Mouse (Mus musculus) lung, postnatal 14 days (tissue): Measurements from ENCODE around the gene Gipc3.

Source experiments
- DNase-seq: peaks from one replicate; pipeline ENCODE4 v3.0.0; 2021

Gipc3 gene

DNA sequence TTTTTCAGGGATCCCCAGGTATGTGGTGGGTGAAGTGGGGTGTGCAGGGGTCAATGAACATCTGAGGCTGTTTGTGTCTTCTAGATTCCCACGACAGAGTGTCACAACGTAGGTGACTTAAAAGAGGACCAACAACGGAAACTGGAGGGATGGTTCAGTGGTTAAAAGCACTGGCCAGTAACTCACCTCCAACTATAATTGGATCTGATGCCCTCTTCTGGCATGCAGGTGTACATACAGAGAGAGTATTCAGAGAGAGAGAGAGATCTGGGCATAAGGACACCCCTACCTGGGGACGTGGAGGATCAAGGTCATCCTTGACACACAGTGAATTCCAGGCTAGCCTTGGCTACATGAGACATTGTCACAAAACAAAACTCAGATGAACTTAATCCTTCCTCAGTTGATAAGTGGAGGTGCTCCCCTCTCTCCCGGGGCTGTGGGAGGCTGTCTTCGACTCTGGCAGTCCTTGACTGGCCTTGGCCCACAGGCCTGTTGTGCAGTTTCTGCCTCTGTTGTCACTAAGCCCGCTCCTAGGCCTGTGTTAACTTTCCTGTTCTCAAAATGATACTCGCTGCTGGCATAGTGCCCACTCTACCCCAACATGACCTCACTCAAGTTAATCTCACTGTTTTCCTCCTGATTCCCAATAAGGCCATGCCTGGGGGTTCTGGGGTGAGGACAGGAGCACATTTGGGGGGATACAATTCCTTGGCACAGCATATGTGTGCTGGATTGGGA is 1.5 kb upstream of the Gipc3 start:
- no peak for DNase-seq

DNA sequence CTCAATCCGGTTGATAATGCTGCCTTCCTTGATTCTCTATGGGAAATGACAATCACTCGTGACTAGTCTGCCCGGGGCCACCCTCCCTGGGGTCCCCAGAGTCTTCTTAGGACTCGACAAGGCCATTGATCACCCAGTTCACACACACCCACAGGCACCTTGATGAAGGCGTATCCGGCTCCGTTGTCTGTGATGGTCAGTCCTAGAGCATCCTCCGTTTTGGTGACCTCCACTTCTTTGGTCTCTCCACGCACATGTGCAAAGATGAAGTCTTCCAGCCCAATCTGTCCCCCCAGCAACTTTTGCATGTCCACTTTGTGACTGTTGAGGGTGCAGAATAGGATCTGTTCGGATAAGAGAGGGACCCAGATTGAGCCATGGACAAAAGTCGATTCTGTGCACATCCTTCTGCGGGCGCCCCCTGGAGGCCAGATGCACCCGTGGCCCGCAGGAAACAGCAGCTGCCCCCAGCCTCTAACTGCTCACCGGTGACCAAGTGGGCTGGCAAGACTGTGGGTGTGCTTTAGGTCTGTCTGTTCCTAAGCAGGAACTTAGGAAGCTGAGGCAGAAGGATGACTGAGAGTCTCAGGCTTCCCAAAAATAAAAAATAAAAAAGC is 1.6 kb downstream of the Gipc3 start:
- DNase-seq = peak; percentile 87

DNA sequence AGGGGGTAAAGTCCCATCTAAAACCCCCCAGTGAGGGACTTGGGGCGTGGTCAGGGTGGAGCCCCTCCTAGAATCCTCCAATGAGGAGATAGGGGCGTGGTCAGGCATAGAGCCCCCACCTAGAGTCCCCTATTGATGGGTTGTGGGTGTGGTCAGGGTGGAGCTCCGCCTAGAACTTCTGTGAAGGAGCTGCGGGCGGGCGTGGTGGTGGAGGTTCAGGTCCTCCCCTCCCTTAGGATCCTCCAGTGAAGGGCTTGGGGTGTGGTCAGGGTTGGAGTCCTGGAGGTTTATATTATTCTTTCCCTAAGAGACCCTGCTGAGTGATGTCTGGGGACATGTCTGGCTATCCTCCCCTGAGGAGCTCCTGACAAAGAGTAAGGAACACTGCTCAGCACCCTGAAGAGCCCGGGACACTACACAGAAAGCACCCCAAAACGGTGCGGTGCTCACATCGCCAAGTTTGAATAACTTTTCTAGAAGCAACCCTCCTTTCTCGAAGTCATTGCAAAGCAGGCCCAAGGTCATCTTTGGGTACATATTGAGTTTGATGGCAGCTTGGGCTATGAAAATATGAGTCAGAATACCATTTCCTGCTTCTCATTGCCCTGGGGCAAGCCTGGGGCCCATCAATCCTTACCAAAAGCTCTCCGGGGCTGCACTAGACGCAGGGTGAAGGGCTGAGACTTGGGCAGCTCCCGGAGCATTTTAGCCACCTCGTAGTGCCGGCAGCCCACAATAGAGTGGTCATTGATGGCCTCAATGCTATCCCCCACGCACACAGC is 2.3 kb downstream of the Gipc3 start:
- DNase-seq = no peak

DNA sequence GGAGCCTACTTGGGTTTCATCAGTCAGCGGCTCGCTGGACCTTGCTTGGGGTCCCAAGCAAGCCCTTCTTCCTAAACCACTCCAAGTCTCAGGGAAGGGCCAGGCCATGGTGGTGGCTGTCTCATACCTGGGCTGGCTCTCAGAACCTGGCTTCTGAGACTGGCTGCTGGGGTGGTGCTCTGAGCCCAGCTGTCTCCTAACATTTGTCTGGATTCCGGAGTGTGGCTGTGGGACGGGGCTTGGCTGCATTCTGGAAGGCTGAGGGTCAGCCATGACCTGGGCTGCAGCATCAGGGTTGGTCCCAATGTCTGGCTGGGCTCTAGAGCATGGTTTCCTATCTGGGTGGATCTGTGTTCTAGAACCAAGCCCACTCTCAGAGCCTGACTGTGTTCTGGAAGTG is 6.5 kb downstream of the Gipc3 start:
- no peak for DNase-seq

DNA sequence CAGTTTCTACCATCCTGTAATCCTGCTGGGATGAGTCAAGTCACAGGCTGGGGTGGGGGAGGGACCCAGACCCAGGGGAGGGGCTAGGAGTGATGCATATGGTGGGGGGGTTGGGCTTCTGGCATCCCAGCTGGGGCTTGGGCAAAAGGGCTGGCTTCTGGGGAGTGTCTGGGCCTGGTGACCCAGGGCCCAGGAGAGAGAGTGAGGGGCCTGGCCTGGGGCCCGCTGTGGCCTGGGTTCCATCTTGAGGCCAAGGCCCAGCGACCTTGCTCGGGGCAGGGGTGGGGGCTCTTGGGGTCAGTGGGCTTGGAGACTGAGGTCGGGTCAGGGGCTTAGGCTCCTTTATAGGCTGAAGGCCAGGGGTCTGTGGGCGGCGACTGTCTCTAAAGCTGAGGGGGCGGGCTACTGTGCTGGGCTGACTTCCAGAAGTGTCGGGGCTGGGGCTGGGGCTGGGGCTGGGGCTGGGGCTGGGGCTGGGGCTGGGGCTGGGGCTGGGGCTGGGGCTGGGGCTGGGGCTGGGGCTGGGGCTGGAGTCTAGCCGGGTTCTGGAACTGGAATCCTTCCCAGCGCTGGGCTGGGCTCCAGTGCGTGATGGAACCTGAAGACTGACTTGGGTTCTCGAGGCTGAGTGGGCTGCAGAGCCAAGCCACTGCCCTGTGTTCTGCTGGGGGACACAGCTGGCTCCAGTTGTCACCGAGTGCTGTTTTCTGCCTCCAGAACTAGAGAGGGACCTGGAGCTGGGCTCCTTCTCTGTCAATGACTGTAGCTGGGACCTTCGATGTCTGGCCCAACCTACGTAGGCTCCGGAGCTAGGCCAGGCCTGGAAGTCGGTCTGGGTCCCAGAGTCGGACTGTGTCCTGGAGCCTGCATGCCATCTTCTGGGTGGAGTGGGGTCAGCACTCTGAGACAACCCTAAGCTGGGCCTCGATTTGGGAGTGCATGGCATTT is 7.4 kb downstream of the Gipc3 start:
- DNase-seq = peak; percentile 55

DNA sequence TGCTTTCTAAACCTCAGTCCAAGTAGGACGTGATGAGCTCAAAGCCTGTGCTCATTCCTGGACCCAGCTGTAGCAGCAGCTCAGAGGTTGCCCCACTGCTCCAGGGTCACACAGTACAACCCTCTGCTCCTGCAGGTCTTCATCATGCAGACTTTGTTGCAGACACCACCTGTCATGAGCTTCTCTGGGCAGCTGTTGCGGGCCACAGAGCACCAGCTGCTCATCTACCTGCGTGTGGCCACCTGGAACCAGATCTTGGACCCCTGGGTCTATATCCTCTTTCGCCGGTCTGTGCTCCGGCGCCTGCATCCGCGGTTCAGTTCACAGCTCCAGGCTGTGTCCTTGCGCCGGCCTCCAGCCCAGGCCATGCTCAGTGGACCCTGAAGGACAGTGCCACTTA is 8.7 kb downstream of the Gipc3 start:
- DNase-seq = no peak

DNA sequence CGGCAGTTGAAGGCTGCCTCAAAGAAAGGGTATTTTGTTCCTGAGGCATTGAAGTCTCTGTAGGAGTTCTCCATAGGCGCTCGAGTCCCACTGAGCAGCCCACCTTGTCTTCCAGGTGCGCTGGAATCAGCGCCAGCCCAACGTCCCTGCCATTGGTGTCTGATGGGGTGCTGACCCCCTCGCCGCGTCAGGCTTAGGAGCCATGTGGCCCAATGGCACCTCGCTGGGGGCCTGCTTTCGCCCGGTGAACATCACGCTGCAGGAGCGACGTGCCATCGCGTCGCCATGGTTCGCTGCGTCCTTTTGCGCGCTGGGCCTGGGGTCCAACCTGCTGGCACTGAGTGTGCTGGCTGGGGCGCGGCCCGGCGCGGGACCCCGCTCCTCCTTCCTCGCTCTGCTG is 10.8 kb downstream of the Gipc3 start:
- DNase-seq = no peak

DNA sequence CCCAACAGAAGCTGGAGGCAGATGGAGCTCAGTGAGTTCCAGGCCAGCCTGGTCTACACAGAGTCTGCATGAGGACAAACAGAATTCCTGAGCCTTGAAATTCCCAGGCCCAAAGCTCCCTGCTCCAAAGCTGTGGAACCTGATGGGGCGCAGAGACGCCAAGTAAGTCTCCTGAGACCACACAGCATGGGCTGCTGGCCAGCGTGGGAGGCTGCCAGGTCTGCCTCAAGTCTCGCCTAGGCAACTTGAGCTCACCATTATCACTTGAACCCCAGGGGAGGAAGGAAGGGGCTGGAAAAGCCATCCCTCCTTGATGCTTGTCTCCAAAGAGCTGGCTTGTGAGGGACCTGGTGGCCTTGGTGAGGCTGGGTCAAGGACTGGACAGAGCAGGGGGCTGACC is 13.1 kb downstream of the Gipc3 start:
- no peak for DNase-seq

DNA sequence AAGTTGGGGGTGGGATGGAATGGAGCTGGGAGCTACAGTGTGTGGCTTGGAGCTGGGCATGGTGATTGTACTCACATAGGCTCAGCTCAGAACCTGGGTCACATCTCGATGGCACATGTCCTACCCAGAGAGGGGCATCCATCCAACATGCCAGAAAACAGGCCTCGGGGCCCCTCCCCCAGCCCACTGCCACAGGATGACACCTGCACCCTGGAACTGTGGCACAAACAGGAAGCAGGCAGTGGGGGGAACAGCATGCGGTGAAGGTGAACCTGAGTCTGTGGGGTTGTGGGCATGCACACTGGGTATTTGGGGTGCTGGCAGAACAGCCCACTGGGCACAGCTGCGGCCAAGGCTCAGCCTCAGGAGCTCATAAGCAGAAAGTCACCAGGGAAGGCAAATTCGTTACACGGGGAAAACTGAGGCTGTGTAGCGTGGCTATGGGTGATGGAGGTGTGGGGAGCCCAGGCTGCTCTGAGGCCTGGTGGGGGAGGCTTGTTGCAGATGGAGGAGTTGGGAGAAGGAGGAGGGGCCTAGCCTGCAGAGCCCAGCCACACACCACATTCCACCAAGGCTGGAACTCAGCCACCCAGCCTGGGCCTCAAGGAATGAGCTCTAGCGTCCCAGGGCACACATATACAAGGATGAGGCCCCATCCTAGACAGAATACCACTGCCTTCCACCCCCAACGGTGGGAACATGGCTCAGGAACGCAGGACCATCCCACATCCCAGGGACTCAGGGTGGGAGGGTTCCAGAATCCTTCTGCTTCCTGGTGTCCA is 13.7 kb downstream of the Gipc3 start:
- DNase-seq = peak; percentile 52

DNA sequence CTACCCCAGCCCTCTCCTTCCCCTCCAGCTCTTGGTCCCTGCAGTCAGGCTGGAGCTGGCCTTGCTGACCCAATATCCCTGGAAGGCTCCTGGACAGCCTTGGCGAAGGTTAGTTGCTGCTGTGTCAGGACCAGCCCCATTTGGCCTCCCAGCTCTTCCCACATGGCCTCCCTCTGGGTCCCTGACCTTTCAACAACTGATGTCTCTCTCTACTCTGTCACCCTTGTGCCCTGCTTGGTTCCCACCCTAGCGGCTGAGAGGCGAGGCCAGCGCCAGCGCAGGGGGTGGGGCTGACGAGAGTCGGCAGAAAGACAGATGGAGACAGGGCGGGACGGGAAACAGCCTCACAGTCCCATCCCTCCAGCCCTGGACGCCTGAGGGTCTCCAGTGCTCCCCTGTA is 14.7 kb downstream of the Gipc3 start, which contains the start of gene Tbxa2r:
TSS of gene Tbxa2r (plus strand) at position 346 of the 400 bp plus-strand sequence.
- DNase-seq = peak; percentile 74

DNA sequence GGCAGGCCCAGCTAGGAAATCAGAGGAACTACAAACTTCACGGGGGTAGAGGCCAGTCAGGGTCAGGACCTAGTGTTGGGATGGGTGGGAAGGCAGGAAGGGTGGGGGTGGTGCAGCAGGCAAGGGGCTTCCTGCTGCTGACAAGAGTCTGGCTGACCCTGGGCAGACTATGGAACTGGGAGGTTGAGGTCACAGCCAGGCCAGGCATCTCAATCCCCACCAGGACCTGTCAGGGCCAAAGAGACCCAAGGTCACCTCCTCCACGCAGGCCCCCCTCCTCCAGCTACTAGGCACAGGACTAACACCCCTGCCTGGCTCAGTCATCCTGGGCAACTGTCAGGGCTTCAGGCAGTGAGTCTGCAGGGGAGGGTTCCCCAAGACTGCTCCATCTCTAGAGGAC is 15.1 kb downstream of the Gipc3 start:
- no peak for DNase-seq

DNA sequence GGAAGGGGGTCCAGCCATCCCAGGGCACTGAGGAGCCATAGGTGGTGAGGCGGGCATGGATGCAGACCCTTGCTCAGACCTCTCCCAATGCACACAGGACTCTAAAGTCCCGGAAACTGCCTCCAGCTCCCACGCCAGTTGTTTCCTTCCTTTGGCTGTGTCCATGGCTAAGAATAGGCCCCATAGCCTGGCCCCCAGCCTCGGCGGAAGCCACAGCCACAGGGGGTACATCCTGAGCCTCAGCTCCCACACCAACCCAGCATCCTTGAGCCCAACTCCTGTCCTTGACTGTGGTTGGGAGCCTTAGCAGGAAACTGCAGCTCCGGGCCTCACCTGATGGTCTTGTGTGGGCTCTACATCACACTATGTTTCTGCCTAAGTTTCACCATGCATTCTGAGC is 16.2 kb downstream of the Gipc3 start:
- peak; percentile 58 for DNase-seq

DNA sequence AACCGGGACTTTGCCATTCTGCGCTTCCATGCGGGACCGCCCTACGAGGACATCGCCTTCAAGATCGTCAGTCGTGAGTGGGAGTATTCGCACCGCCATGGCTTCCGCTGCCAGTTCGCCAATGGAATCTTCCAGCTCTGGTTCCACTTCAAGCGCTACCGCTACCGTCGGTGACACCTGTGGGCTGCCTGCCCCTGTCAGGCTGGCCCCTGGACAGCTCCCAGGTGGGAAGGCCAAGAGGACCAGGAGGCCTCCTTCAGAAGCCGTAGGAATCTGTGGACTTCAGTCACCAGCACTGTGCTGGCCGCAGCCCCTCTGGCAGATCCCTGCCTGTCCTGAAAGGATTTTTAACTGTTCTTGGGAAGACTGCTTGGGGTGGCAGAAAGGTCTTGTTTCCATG is 17.3 kb downstream of the Gipc3 start:
- no peak for DNase-seq

DNA sequence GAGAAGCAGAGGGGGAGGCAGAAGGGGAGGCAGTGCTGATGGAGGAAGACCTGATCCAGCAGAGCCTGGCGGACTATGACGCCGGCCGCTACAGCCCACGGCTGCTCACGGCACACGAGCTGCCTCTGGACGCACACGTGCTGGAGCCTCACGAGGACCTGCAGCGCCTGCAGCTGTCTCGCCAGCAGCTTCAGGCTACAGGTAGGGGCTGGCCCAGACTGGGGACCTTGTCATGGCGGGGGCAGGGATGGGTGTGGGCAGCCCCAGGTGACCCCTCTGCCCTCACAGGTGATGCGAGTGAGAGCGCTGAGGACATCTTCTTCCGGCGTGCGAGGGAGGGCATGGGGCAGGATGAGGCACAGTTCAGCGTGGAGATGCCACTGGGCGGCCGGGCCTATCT is 17.9 kb downstream of the Gipc3 start:
- DNase-seq = no peak

DNA sequence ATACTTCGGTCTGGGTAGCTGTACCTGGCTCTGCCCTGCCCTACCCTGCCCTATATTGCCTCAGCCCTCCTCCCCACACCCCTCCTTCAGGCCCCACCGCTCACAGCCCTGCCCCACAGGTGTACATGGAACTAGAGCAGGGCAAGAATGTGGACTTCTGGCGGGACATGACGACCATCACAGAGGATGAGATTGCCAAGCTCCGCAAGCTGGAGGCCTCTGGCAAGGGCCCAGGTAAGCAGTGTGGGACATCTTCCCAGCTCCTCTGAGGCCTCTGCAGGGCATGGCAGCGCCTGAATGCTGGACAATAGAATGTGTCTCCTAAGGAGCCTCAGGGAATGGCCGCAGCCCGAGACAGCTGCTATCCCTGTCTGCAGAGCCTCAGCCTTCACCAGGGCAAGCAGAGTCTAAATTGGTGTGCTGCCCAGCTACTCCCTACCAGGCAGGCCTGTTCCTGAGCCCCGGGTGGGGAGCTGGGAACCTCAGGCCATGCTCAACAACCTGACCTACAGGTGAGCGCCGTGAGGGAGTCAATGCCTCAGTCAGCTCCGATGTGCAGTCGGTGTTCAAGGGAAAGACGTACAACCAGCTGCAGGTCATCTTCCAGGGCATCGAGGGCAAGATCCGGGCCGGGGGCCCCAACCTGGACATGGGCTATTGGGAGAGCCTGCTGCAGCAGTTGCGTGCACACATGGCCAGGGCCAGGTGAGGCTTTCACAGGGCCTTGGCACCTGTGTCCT is 19.1 kb downstream of the Gipc3 start:
- DNase-seq = no peak

DNA sequence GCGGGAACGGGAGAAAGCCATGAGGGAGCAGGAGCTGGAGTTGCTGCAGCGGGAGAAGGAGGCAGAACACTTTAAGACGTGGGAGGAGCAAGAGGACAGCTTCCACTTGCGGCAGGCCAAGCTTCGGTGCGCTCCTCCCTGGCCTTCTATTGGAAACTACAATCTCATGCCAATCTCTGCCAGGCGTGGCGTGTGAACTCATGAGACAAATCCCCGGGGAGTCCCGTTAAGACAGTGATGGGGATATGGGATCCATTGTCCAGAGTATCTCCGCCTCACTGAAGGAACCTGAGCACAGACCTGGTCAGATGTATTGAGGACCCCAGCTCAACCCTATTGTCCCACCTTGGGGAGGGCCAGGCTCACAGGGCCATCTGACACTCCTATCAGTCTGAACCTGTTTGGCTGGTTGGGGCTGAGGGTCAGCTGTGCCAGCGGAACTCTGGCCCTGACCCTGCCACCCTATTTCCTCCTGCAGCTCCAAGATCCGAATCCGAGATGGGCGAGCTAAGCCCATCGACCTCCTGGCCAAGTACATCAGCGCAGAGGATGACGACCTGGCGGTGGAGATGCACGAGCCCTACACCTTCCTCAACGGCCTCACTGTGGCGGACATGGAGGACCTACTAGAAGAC is 19.8 kb downstream of the Gipc3 start:
- DNase-seq = no peak

DNA sequence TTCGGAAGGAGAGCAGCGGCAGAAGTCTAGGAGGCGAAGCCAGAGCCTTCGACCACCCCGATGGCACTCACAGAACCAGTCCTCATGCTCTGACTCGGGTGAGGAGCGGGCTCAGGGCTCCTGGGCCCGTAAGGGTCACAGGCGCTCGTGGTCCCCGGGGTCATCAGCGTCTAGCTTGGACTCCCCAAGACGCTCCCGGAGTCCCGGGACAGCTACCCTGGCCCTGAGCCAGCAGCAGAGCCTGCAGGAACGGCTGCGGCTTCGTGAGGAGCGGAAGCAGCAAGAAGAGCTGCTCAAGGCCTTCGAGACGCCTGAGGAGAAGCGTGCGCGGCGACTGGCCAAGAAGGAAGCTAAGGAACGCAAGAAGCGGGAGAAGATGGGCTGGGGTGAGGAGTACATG is 20.6 kb downstream of the Gipc3 start:
- DNase-seq = no peak

DNA sequence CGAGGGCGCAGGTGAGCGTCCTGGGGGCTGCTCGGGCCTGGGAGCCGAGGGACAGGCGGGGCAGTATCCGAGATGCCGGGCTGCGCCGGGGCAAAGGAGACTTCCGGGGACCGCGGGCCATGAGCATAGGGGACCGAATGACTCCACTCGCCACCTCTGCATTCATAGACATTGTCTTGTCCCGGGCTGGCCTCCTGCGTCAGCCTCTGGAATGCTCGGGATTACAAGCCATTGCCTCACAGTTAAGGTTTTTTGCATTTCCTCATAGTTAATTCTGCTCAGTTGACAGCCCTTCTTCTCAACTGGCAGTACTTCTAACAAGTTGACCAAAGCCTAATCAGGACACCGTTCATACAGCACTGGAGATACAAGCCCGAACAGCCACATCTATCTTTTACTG is 21.6 kb downstream of the Gipc3 start:
- DNase-seq = no peak

DNA sequence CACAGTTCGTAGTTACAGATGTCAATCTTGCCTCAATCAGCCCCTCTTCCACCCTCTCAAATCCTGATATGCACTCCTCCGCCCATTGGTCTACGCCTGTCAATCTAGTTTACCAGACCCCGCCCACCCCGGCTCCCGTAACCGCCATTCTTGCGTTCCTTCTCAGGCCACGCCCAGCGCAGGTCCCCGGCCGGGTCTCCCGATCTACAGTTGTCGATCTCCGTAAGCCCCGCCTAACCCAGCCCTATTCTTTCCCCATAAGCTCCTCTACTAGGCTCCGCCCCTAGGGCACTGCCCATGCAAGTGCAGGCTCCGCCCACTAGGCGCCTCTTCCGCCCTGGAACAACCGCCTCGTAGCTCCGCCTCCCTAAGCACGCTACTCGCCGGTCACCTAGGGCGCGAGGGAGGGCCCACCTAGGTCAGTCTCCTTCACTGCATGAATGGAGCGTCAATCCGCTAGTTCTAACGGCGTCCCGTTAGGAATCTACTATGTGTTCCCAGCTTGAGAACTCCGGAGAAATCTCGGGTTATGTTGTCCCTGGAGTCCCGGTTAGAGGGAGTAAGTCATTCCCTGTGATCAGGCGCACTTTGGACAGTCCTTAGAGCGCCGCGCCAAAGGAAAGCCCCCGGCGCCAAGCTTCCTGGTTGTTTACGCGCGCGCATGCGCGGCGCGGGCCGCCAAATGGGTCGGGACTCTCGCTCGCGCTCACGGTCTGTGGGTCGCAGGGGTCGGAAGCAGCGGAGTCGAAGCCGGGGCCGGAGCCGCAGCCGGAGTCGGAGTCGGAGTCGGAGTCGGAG is 22.3 kb downstream of the Gipc3 start, which contains the start of gene Cactin:
TSS of gene Cactin (plus strand) at position 554 of the 798 bp plus-strand sequence.
- peak; percentile 100 for DNase-seq
